Mouse (Mus musculus): Measurements from ENCODE around the gene Gm20388.
"Not testable (repeated sequence)": the region's sequence is repeated elsewhere in the genome, so short reads cannot be mapped to it uniquely, and the experiment has no call there.

The Gm20388 gene

GRCm38 (mm10) chr8:123181391-123181790 is 3270.8 kb downstream of the Gm20388 start:
- DNase-seq (ENCODE audit: low spot score in 2 of 2) = peak; percentile 61 to 78

- DNase-seq (ENCODE audit: low spot score in 2 of 2) = peak; percentile 83 to 85
These were observed 3275.1 kb downstream of the Gm20388 start, which contains the start of gene Dpep1 for GRCm38 (mm10) chr8:123185566-123186409. Gene Dpep1 (plus strand): TSS chr8:123186242.

GRCm38 (mm10) chr8:123188006-123188405 is 3277.4 kb downstream of the Gm20388 start:
- DNase-seq (ENCODE audit: low spot score in 2 of 2) = no peak

GRCm38 (mm10) chr8:123188841-123189240 is 3278.2 kb downstream of the Gm20388 start:
- DNase-seq (ENCODE audit: low spot score in 2 of 2) = peak in 1 of 2 experiments; percentile 24

GRCm38 (mm10) chr8:123190678-123191077 is 3280.0 kb downstream of the Gm20388 start:
- peak; percentile 56 to 72 for DNase-seq (ENCODE audit: low spot score in 2 of 2)

GRCm38 (mm10) chr8:123191908-123192307 is 3281.3 kb downstream of the Gm20388 start:
- no peak for DNase-seq (ENCODE audit: low spot score in 2 of 2)

GRCm38 (mm10) chr8:123193771-123194170 is 3283.1 kb downstream of the Gm20388 start:
- DNase-seq (ENCODE audit: low spot score in 2 of 2) = no peak

- DNase-seq (ENCODE audit: low spot score in 2 of 2) = not testable (repeated sequence)
These were observed 3286.4 kb downstream of the Gm20388 start for GRCm38 (mm10) chr8:123197016-123197415.

- no peak for DNase-seq (ENCODE audit: low spot score in 2 of 2)
These were observed 3289.2 kb downstream of the Gm20388 start for GRCm38 (mm10) chr8:123199864-123200263.

- peak in 1 of 2 experiments; percentile 68 for DNase-seq (ENCODE audit: low spot score in 2 of 2)
These were observed 3291.6 kb downstream of the Gm20388 start for GRCm38 (mm10) chr8:123202288-123202687.

- DNase-seq (ENCODE audit: low spot score in 2 of 2) = no peak
These were observed 3292.9 kb downstream of the Gm20388 start for GRCm38 (mm10) chr8:123203571-123203970.

- no peak for DNase-seq (ENCODE audit: low spot score in 2 of 2)
These were observed 3301.2 kb downstream of the Gm20388 start for GRCm38 (mm10) chr8:123211876-123212275.

- peak; percentile 85 to 88 for DNase-seq (ENCODE audit: low spot score in 2 of 2)
These were observed 3301.9 kb downstream of the Gm20388 start, which contains the start of the genes Chmp1a and Spata33 for GRCm38 (mm10) chr8:123212321-123213117. Gene Chmp1a (minus strand): TSS chr8:123212763. Gene Spata33 (plus strand): TSS chr8:123212832.

- DNase-seq (ENCODE audit: low spot score in 2 of 2) = peak in 1 of 2 experiments; percentile 34
These were observed 3302.6 kb downstream of the Gm20388 start for GRCm38 (mm10) chr8:123213118-123213772.

GRCm38 (mm10) chr8:123215430-123215829 is 3304.8 kb downstream of the Gm20388 start:
- DNase-seq (ENCODE audit: low spot score in 2 of 2) = peak; percentile 67 to 74

- no peak for DNase-seq (ENCODE audit: low spot score in 2 of 2)
These were observed 3310.3 kb downstream of the Gm20388 start for GRCm38 (mm10) chr8:123220917-123221316.

GRCm38 (mm10) chr8:123224278-123225266 is 3313.9 kb downstream of the Gm20388 start, which contains the start of gene Cdk10:
Gene Cdk10 (plus strand): TSS chr8:123224842.
- peak; percentile 92 for DNase-seq (ENCODE audit: low spot score in 2 of 2)

- DNase-seq (ENCODE audit: low spot score in 2 of 2) = no peak
These were observed 3317.8 kb downstream of the Gm20388 start for GRCm38 (mm10) chr8:123228416-123228815.

GRCm38 (mm10) chr8:123230326-123230725 is 3319.7 kb downstream of the Gm20388 start:
- not testable (repeated sequence) for DNase-seq (ENCODE audit: low spot score in 2 of 2)

GRCm38 (mm10) chr8:123231742-123232141 is 3321.1 kb downstream of the Gm20388 start:
- DNase-seq (ENCODE audit: low spot score in 2 of 2) = no peak

Data from heart, adult 9 months (tissue).